ENCODE assay signal across 19 mouse cellular contexts in the genomic region with DNA sequence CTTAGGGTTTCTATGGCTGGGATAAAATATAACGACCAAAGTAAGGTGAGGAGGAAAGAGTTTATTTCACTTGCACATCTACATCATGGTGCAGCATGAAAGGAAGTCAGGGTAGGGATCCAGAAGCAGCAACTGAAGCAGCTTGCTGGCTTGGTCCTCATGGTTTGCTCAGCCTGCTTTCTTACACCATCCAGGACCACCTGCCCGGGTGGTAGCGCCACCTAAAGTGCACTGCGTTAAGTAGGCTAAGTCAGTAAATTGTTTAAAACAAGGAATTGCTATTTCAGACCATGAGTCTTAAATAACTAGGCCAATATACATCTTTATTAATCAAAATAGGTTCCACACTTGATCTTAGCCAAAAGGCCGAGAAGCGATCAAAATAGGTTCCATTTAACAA. TPM values are rescaled to one million over a fixed set of nuclear protein-coding genes. Genes with fewer than 3 reads are reported as not detected.
"Had no signal": no experiment of that assay in that cellular context is flagged by ENCODE, and none has a peak within 500 bp of the region (broad histone marks: within the 10 kb centered on the region; RNA-seq: fewer than 3 reads in every experiment).

No protein-coding gene starts in this region.

- DNase-seq: forebrain, postnatal 0 days; gastrocnemius, postnatal 25 days; heart, adult 18-20 months; heart, postnatal 10 days; heart, postnatal 4 days; kidney, adult 18-20 months; kidney, adult 8-10 months; kidney, postnatal 10 days; kidney, postnatal 25 days; kidney, postnatal 4 days; layer of hippocampus, adult 9-11 months; liver had no signal

RNA-seq across cellular contexts. Expression of a gene that starts 24.8 kb away (rescaled TPM):
- total RNA-seq: gastrocnemius, adult 18-20 months; gastrocnemius, adult 8-10 months; gastrocnemius, postnatal 25 days; granulocyte monocyte progenitor cell, adult 5-6 weeks; heart, adult 18-20 months; heart, adult 8-10 months; heart, postnatal 10 days; heart, postnatal 25 days; heart, postnatal 4 days had no signal
- polyA plus RNA-seq: heart, embryonic 12.5 days; intestine, postnatal 0 days had no signal
